Mouse (Mus musculus): Measurements from ENCODE around the gene Olfr1129. TPM values are rescaled to one million over a fixed set of nuclear protein-coding genes. Genes with fewer than 3 reads are reported as not detected.
A peak's percentile ranks its signal among the peaks of the same experiment; 100 is the strongest.
"Not testable (repeated sequence)": the region's sequence is repeated elsewhere in the genome, so short reads cannot be mapped to it uniquely, and the experiment has no call there.

Gene Olfr1129
- polyA plus RNA-seq (2015; fragmentation: Nextera tagmentation; extraction: Ambion mirVana), result not detected in 2 replicates

GRCm38 (mm10) chr2:87573602-87574001, at the start of gene Olfr1129:
Gene Olfr1129 (plus strand): TSS chr2:87573902.
- WGBS, result 80% methylated on average over 1 of the region's 1 CpGs
- H3K36me3 ChIP-seq (replicated peaks); H3K9me3 ChIP-seq; H3K4me1 ChIP-seq; ATAC-seq (replicated peaks); H3K4me2 ChIP-seq; H3K9ac ChIP-seq; H3K4me3 ChIP-seq; H3K27ac ChIP-seq; H3K27me3 ChIP-seq (replicated peaks): not testable (repeated sequence)

- H3K27ac ChIP-seq; H3K9ac ChIP-seq; H3K36me3 ChIP-seq (replicated peaks); H3K4me1 ChIP-seq; H3K27me3 ChIP-seq (replicated peaks); H3K9me3 ChIP-seq: not testable (repeated sequence)
- WGBS, result 19% methylated on average over 39 of the region's 39 CpGs
- ATAC-seq (replicated peaks), result peak; percentile 86
- H3K4me3 ChIP-seq, result peak overlapping the region; percentile 36
- peak overlapping the region; percentile 53 for H3K4me2 ChIP-seq
Observed at GRCm38 (mm10) chr2:87525899-87526616, 47.6 kb upstream of the Olfr1129 start.

GRCm38 (mm10) chr2:87531496-87531895, 42.2 kb upstream of the Olfr1129 start, which contains the start of gene Olfr153:
Gene Olfr153 (plus strand): TSS chr2:87531796.
- no peaks in the 10 kb centered on the region for H3K9me3 ChIP-seq
- no peaks in the 10 kb centered on the region for H3K36me3 ChIP-seq (replicated peaks)
- H3K4me3 ChIP-seq, result no peak within 1 kb of the TSS
- no peaks in the 10 kb centered on the region for H3K27me3 ChIP-seq (replicated peaks)
- no peak for ATAC-seq (replicated peaks)
- no peak within 1 kb of the TSS for H3K4me2 ChIP-seq
- no peak within 1 kb of the TSS for H3K27ac ChIP-seq
- H3K4me1 ChIP-seq, result no peaks in the 10 kb centered on the region
- H3K9ac ChIP-seq, result no peak within 1 kb of the TSS

GRCm38 (mm10) chr2:87534826-87535225, 38.9 kb upstream of the Olfr1129 start:
- 63% methylated on average over 2 of the region's 2 CpGs for WGBS
- ATAC-seq (replicated peaks), result no peak
- Histone ChIP-seq H3K36me3 (replicated peaks) (no peaks in the 10 kb centered on the region), H3K4me1 (no peaks in the 10 kb centered on the region), H3K4me2 (no peak overlapping the region), H3K9ac (no peak overlapping the region), H3K27me3 (replicated peaks) (no peaks in the 10 kb centered on the region), H3K4me3 (no peak overlapping the region), H3K9me3 (no peaks in the 10 kb centered on the region), H3K27ac (no peak overlapping the region)

GRCm38 (mm10) chr2:87545442-87545841, 28.3 kb upstream of the Olfr1129 start, which contains the start of gene Olfr1128:
Gene Olfr1128 (minus strand): TSS chr2:87545542.
- WGBS, result 87% methylated on average over 1 of the region's 1 CpGs
- no peaks in the 10 kb centered on the region for H3K27me3 ChIP-seq (replicated peaks)
- no peaks in the 10 kb centered on the region for H3K36me3 ChIP-seq (replicated peaks)
- H3K4me2 ChIP-seq, result no peak within 1 kb of the TSS
- no peaks in the 10 kb centered on the region for H3K4me1 ChIP-seq
- H3K9me3 ChIP-seq, result no peaks in the 10 kb centered on the region
- H3K4me3 ChIP-seq, result no peak within 1 kb of the TSS
- no peak for ATAC-seq (replicated peaks)
- no peak within 1 kb of the TSS for H3K27ac ChIP-seq
- H3K9ac ChIP-seq, result no peak within 1 kb of the TSS

- not testable (repeated sequence) for H3K9me3 ChIP-seq
Observed at GRCm38 (mm10) chr2:87605912-87606311, 32.2 kb downstream of the Olfr1129 start, which contains the start of gene Olfr1130. Gene Olfr1130 (plus strand): TSS chr2:87606212.

GRCm38 (mm10) chr2:87626804-87627203, 53.1 kb downstream of the Olfr1129 start, which contains the start of gene Olfr1131:
Gene Olfr1131 (plus strand): TSS chr2:87627104.
- no peaks in the 10 kb centered on the region for H3K27me3 ChIP-seq (replicated peaks)
- H3K4me1 ChIP-seq, result no peaks in the 10 kb centered on the region
- ATAC-seq (replicated peaks), result no peak
- no peak within 1 kb of the TSS for H3K9ac ChIP-seq
- H3K27ac ChIP-seq, result no peak within 1 kb of the TSS
- no peaks in the 10 kb centered on the region for H3K36me3 ChIP-seq (replicated peaks)
- H3K9me3 ChIP-seq, result no peaks in the 10 kb centered on the region
- no peak within 1 kb of the TSS for H3K4me2 ChIP-seq
- WGBS, result 65% methylated on average over 3 of the region's 3 CpGs
- H3K4me3 ChIP-seq, result no peak within 1 kb of the TSS

More at GRCm38 (mm10) chr2:87605912-87606311, 32.2 kb downstream of the Olfr1129 start, which contains the start of gene Olfr1130:
- not testable (repeated sequence) for ATAC-seq (replicated peaks); H3K36me3 ChIP-seq (replicated peaks); H3K27me3 ChIP-seq (replicated peaks); H3K4me1 ChIP-seq; H3K27ac ChIP-seq; H3K4me3 ChIP-seq; H3K4me2 ChIP-seq; H3K9ac ChIP-seq

Other genes starting within 250 kb of the Olfr1129 start
- gene Olfr1120, start 219.1 kb upstream of the Olfr1129 start, polyA plus RNA-seq (2015; fragmentation: Nextera tagmentation; extraction: Ambion mirVana), result not detected in 2 replicates
- gene Olfr1121, start 204.0 kb upstream of the Olfr1129 start, polyA plus RNA-seq (2015; fragmentation: Nextera tagmentation; extraction: Ambion mirVana), result not detected in 2 replicates
- gene Olfr1122, start 188.1 kb upstream of the Olfr1129 start, polyA plus RNA-seq (2015; fragmentation: Nextera tagmentation; extraction: Ambion mirVana), result not detected in 2 replicates
- gene Olfr1123, start 157.3 kb upstream of the Olfr1129 start, polyA plus RNA-seq (2015; fragmentation: Nextera tagmentation; extraction: Ambion mirVana), result not detected in 2 replicates
- not detected in 2 replicates for gene Olfr1124, start 143.6 kb upstream of the Olfr1129 start, polyA plus RNA-seq (2015; fragmentation: Nextera tagmentation; extraction: Ambion mirVana)
- gene Olfr1126, start 119.9 kb upstream of the Olfr1129 start, polyA plus RNA-seq (2015; fragmentation: Nextera tagmentation; extraction: Ambion mirVana), result not detected in 2 replicates
- gene Pramel7, start 76.8 kb upstream of the Olfr1129 start, polyA plus RNA-seq (2015; fragmentation: Nextera tagmentation; extraction: Ambion mirVana), result not detected in 2 replicates
- gene Pramel6, start 67.3 kb upstream of the Olfr1129 start, polyA plus RNA-seq (2015; fragmentation: Nextera tagmentation; extraction: Ambion mirVana), result not detected in 2 replicates
- not detected in 2 replicates for gene Olfr153, start 42.1 kb upstream of the Olfr1129 start, polyA plus RNA-seq (2015; fragmentation: Nextera tagmentation; extraction: Ambion mirVana)
- not detected in 2 replicates for gene Olfr1128, start 28.4 kb upstream of the Olfr1129 start, polyA plus RNA-seq (2015; fragmentation: Nextera tagmentation; extraction: Ambion mirVana)
- not detected in 2 replicates for gene Olfr1130, start 32.3 kb downstream of the Olfr1129 start, polyA plus RNA-seq (2015; fragmentation: Nextera tagmentation; extraction: Ambion mirVana)
- not detected in 2 replicates for gene Olfr1131, start 53.2 kb downstream of the Olfr1129 start, polyA plus RNA-seq (2015; fragmentation: Nextera tagmentation; extraction: Ambion mirVana)
- not detected in 2 replicates for gene Olfr1132, start 63.6 kb downstream of the Olfr1129 start, polyA plus RNA-seq (2015; fragmentation: Nextera tagmentation; extraction: Ambion mirVana)
- gene Olfr1133, start 73.5 kb downstream of the Olfr1129 start, polyA plus RNA-seq (2015; fragmentation: Nextera tagmentation; extraction: Ambion mirVana), result not detected in 2 replicates
- gene Olfr1134, start 84.6 kb downstream of the Olfr1129 start, polyA plus RNA-seq (2015; fragmentation: Nextera tagmentation; extraction: Ambion mirVana), result not detected in 2 replicates
- gene Olfr1135, start 99.8 kb downstream of the Olfr1129 start, polyA plus RNA-seq (2015; fragmentation: Nextera tagmentation; extraction: Ambion mirVana), result not detected in 2 replicates
- not detected in 2 replicates for gene Olfr1136, start 120.0 kb downstream of the Olfr1129 start, polyA plus RNA-seq (2015; fragmentation: Nextera tagmentation; extraction: Ambion mirVana)
- not detected in 2 replicates for gene Olfr1137, start 139.3 kb downstream of the Olfr1129 start, polyA plus RNA-seq (2015; fragmentation: Nextera tagmentation; extraction: Ambion mirVana)
- not detected in 2 replicates for gene Olfr1138, start 166.1 kb downstream of the Olfr1129 start, polyA plus RNA-seq (2015; fragmentation: Nextera tagmentation; extraction: Ambion mirVana)
- gene Olfr1140, start 169.8 kb downstream of the Olfr1129 start, polyA plus RNA-seq (2015; fragmentation: Nextera tagmentation; extraction: Ambion mirVana), result not detected in 2 replicates
- gene Olfr1141, start 180.1 kb downstream of the Olfr1129 start, polyA plus RNA-seq (2015; fragmentation: Nextera tagmentation; extraction: Ambion mirVana), result not detected in 2 replicates
- not detected in 2 replicates for gene Olfr152, start 205.6 kb downstream of the Olfr1129 start, polyA plus RNA-seq (2015; fragmentation: Nextera tagmentation; extraction: Ambion mirVana)
- not detected in 2 replicates for gene Olfr1143, start 226.7 kb downstream of the Olfr1129 start, polyA plus RNA-seq (2015; fragmentation: Nextera tagmentation; extraction: Ambion mirVana)
- gene Olfr1145, start 235.9 kb downstream of the Olfr1129 start, polyA plus RNA-seq (2015; fragmentation: Nextera tagmentation; extraction: Ambion mirVana), result not detected in 2 replicates

Data from midbrain, embryonic 15.5 days (tissue).